In genomic region chr1:191422164-191422563, GRCm38 (mm10) we compare ENCODE assay signal across 14 mouse cellular contexts. TPM values are rescaled to one million over a fixed set of nuclear protein-coding genes. Genes with fewer than 3 reads are reported as not detected.
A peak's percentile ranks its signal among the peaks of the same experiment; 100 is the strongest.
DNase-seq lines count a peak whose midpoint lies in the region; ATAC-seq and TF ChIP-seq lines count a peak whose summit lies in the region.
"Had no signal": no experiment of that assay in that cellular context is flagged by ENCODE, and none has a peak within 500 bp of the region (broad histone marks: within the 10 kb centered on the region; RNA-seq: fewer than 3 reads in every experiment).

No protein-coding gene starts in this region.

- ATAC-seq in activated CD4-positive, CD25-positive, alpha-beta regulatory T cell, adult 4 months = peak; percentile 65
- ATAC-seq in liver, embryonic 13.5 days (ENCODE audit: low read depth) = no peak
- no peak for ATAC-seq in kidney, embryonic 16.5 days (ENCODE audit: low FRiP score, low TSS enrichment)
- no peak for ATAC-seq in monocyte, adult 5-6 weeks (replicated peaks; ENCODE audit: insufficient number of reproducible peaks, low FRiP score, low TSS enrichment, poor library complexity, severe bottlenecking)
- ATAC-seq: forebrain, embryonic 14.5 days had no signal

- H3K36me3 ChIP-seq in thymus, adult 2 months (ENCODE audit: control insufficient read depth, insufficient read depth, low read length) = no peaks in the 10 kb centered on the region
- no peaks in the 10 kb centered on the region for H3K36me3 ChIP-seq in liver, embryonic 13.5 days
- H3K36me3 ChIP-seq in kidney, embryonic 16.5 days (ENCODE audit: insufficient read depth, low read length) = no peaks in the 10 kb centered on the region
- H3K36me3 ChIP-seq: hindbrain, embryonic 15.5 days; limb, embryonic 13.5 days had no signal

- H3K9me3 ChIP-seq in liver, embryonic 13.5 days (replicated peaks) = no peaks in the 10 kb centered on the region
- no peaks in the 10 kb centered on the region for H3K9me3 ChIP-seq in kidney, embryonic 16.5 days (ENCODE audit: low read length)
- H3K9me3 ChIP-seq: hindbrain, embryonic 15.5 days; limb, embryonic 13.5 days had no signal

- no peak overlapping the region for H3K9ac ChIP-seq in liver, embryonic 13.5 days
- no peak overlapping the region for H3K9ac ChIP-seq in kidney, embryonic 16.5 days (replicated peaks; ENCODE audit: low read length)
- H3K9ac ChIP-seq: hindbrain, embryonic 15.5 days; limb, embryonic 13.5 days had no signal

- TF ChIP-seq CTCF in thymus, adult 2 months (IDR thresholded peaks at IDR 0.05; ENCODE audit: borderline replicate concordance, control insufficient read depth, extremely low read depth, insufficient read depth, low read length, poor library complexity) = no peak

- no peak overlapping the region for H3K4me3 ChIP-seq in thymus, adult 2 months (ENCODE audit: control insufficient read depth, insufficient read depth, low read length)
- no peak overlapping the region for H3K4me3 ChIP-seq in liver, embryonic 13.5 days (replicated peaks)
- H3K4me3 ChIP-seq in kidney, embryonic 16.5 days (ENCODE audit: low read length) = no peak overlapping the region
- H3K4me3 ChIP-seq: hindbrain, embryonic 15.5 days; limb, embryonic 13.5 days had no signal

- TF ChIP-seq POLR2A in thymus, adult 2 months (IDR thresholded peaks at IDR 0.05; ENCODE audit: control insufficient read depth, extremely low read depth, insufficient read depth, low read length, poor library complexity) = no peak

- H3K27me3 ChIP-seq in thymus, adult 2 months (ENCODE audit: control insufficient read depth, insufficient read depth, low read length) = no peaks in the 10 kb centered on the region
- H3K27me3 ChIP-seq in liver, embryonic 13.5 days = no peaks in the 10 kb centered on the region; the same call in 1 of the 2 replicates
- H3K27me3 ChIP-seq in kidney, embryonic 16.5 days (ENCODE audit: insufficient read depth, low read length) = no peaks in the 10 kb centered on the region
- H3K27me3 ChIP-seq: hindbrain, embryonic 15.5 days; limb, embryonic 13.5 days had no signal

- H3K27ac ChIP-seq in thymus, adult 2 months (ENCODE audit: control insufficient read depth, insufficient read depth, low read length) = peak overlapping the region; percentile 96
- peak overlapping the region; percentile 34; the same call in 1 of the 2 replicates for H3K27ac ChIP-seq in liver, embryonic 13.5 days
- no peak overlapping the region for H3K27ac ChIP-seq in kidney, embryonic 16.5 days (ENCODE audit: low read length)
- H3K27ac ChIP-seq: hindbrain, embryonic 15.5 days; limb, embryonic 13.5 days had no signal

- 28% methylated on average over 4 of the region's 4 CpGs for WGBS in thymus, adult 2 months
- 26% methylated on average over 4 of the region's 4 CpGs for WGBS in liver, embryonic 13.5 days (ENCODE audit: insufficient replicate concordance)
- 69% methylated on average over 4 of the region's 4 CpGs for WGBS in kidney, embryonic 16.5 days

- peaks cover 68% of the 10 kb centered on the region for H3K4me1 ChIP-seq in thymus, adult 2 months (replicated peaks; ENCODE audit: control insufficient read depth, insufficient read depth, low read length)
- peaks cover 41% of the 10 kb centered on the region for H3K4me1 ChIP-seq in liver, embryonic 13.5 days (replicated peaks)
- peaks cover 4% of the 10 kb centered on the region; the same call in 1 of the 2 replicates for H3K4me1 ChIP-seq in kidney, embryonic 16.5 days (ENCODE audit: insufficient read depth, low read length)
- H3K4me1 ChIP-seq: hindbrain, embryonic 15.5 days had no signal

- no peak overlapping the region for H3K4me2 ChIP-seq in liver, embryonic 13.5 days
- no peak overlapping the region for H3K4me2 ChIP-seq in kidney, embryonic 16.5 days (replicated peaks; ENCODE audit: low read depth, low read length)
- H3K4me2 ChIP-seq: hindbrain, embryonic 15.5 days; limb, embryonic 13.5 days had no signal

- peak; percentile 32 for DNase-seq in thymus, adult 2 months
- no peak for DNase-seq in thymus, adult 18-20 months
- no peak for DNase-seq in liver, embryonic 13.5 days
- DNase-seq in thymus, postnatal 25 days = peak; percentile 36
- DNase-seq in layer of hippocampus, adult 11-12 months (ENCODE audit: low spot score) = no peak
- DNase-seq: cerebellum, adult 9-10 months; kidney, adult 2 months; lung, postnatal 10 days had no signal

RNA-seq across cellular contexts. Expression of gene Ppp2r5a, which starts 19.1 kb away (rescaled TPM):
- 145 and 167 TPM in 2 replicates for polyA plus RNA-seq in thymus, adult 2 months (2012; rRNA removed)
- 10 to 100 TPM; 43.2 to 52.2 TPM for polyA plus RNA-seq in activated CD4-positive, CD25-positive, alpha-beta regulatory T cell, adult 4 months (2017; shearing (Covaris generic))
- 13.6 and 15.6 TPM in 2 replicates for polyA plus RNA-seq in liver, embryonic 13.5 days (2015; fragmentation: Nextera tagmentation; extraction: Ambion mirVana)
- 15.7 and 18.8 TPM in 2 replicates for polyA plus RNA-seq in kidney, embryonic 16.5 days (2015; fragmentation: Nextera tagmentation; extraction: Ambion mirVana)
- 479 to 620 TPM (median 501 TPM) in 3 replicates for total RNA-seq in monocyte, adult 5-6 weeks (2017)

Comparison
In these comparisons a context has a peak if more than half of its experiments do, and no peak if none do; other contexts are left out.
1. DNase-seq: peak in thymus, adult 2 months (single experiment) and thymus, postnatal 25 days (single experiment); none in thymus, adult 18-20 months (0 of 2), liver, embryonic 13.5 days (single experiment) and layer of hippocampus, adult 11-12 months (single experiment).